Mouse (Mus musculus) cerebellum, adult 2 months (tissue): ENCODE results near the gene Nup155.

Experiments
- CTCF ChIP-seq: fragments of 200-500 bp; IDR thresholded peaks from 2 replicates; pipeline ENCODE4 v1.5.1; 2011; ENCODE audit warnings: low read depth, mild to moderate bottlenecking, control low read depth, low read length, moderate library complexity, borderline replicate concordance; ENCODE audit not compliant: insufficient read depth
- POLR2A ChIP-seq: fragments of 200-500 bp; IDR thresholded peaks from 2 replicates; pipeline ENCODE4 v1.6.1; 2011; ENCODE audit warnings: low read length, control low read depth, borderline replicate concordance; ENCODE audit not compliant: insufficient read depth

GRCm38 (mm10) chr15:8135606-8136005 is 26.5 kb downstream of the Nup155 start:
- TF ChIP-seq CTCF = no peak
- TF ChIP-seq POLR2A = no peak
